Mouse (Mus musculus) inflammation-experienced regulatory T-cells, adult 6 months (primary cell): ENCODE measurements around the gene Cap1. TPM values are rescaled to one million over a fixed set of nuclear protein-coding genes. Genes with fewer than 3 reads are reported as not detected.

ENCODE experiments used
- ATAC-seq: one replicate; pipeline ENCODE4 v1.8.0; 2017
- polyA plus RNA-seq, 3 experiments: library from polyadenylated mRNA; unstranded; fragments of 100-300 nt; shearing (Covaris generic); gene quantifications; one replicate each; pipeline ENCODE4 v1.2.1; 2017

Cap1 gene
- polyA plus RNA-seq, 3 experiments from 2014 or later = 303 to 446 (median 377) TPM

DNA sequence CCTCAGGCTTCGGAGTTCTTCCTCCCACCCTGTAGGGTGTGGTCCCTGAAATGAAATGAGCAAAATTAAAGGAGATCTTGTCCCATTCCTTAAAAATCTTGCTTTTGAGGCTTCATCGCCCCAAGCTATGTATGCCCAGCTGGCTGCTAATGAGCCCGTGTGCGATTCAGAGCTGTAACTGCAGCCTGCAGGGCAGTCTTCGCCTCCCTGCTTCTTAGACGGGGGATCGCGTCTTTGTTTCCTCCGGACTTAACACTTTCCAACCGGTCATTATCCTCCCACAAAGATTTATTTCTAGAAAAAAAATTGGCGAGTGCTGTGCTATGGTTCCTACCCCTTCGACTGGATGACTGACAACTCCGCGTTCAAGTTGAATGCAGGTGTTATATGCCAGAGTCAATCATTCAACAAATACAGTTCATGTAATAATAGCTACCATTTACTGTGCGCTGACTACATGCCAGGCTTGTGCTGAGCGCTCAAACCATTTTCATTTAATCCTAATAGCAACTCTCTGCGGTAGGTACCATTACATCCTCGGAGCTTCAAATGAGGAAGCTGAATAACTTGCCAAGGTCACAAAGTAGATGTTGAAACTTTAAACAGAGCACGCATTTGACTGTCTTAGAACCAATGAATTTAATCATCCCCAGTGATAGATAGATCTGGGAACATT lies 861 bp upstream of the Cap1 start:
- no peak for ATAC-seq

DNA sequence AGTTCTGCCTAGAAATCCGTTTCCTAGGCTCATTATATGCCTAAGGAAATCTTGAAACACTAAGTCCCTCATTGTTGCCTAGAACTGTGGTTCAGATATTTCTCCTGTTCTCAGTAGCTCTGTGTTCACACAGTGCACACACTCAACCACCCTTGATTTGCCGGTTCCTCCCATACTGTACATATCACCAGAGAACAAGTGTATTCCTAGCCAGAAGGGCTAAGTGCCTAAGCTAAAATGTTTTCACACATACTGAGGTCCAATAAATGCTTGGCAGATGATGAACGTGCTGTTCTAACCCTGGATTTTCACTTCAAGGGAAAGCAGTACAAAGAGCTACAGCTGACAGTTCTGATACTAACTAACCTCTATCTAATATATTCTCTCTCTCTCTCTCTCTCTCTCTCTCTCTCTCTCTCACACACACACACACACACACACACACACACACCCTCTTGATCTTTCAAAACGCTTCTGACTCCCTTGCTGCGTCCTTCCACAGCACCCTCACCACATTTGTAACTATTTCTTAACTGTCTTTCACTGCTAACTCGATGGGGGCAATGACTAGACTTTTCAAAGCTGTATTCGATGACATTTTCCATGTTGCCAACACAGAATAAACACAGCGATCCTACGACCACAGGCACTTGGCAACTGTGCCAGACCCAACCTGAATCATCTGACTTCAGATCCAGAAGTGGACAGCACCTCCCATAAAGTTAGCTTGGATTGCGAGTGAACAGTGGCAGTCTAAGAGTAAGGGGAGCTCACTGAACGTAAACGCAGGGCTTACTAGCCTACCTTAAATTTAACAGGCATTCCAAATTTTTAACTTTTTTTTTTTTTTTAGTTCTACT lies 1.1 kb downstream of the Cap1 start:
- no peak for ATAC-seq

DNA sequence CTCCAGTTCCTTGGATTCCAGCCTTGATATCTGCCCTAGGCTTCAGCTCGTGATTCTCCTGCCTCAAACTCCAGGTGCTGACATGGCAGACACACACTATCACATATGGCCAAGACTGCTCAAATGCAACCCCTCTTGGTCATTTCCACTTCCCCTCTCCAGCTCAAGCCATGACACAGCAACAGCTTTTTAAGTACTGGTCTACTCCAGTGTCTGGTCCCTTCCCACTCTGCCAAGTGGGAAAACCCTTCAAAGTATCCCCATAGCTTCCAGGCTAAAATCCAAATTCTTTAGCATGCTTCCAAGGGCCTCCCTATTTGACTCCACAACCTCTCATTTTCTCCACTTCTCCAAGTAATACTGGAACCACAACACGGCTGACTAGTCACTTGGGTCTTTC lies 1.8 kb downstream of the Cap1 start:
- no peak for ATAC-seq

GRCm38 (mm10) chr4:122883294-122883693 lies 2.6 kb downstream of the Cap1 start:
- ATAC-seq = no peak

GRCm38 (mm10) chr4:122882544-122882943 lies 3.3 kb downstream of the Cap1 start:
- ATAC-seq = no peak

DNA sequence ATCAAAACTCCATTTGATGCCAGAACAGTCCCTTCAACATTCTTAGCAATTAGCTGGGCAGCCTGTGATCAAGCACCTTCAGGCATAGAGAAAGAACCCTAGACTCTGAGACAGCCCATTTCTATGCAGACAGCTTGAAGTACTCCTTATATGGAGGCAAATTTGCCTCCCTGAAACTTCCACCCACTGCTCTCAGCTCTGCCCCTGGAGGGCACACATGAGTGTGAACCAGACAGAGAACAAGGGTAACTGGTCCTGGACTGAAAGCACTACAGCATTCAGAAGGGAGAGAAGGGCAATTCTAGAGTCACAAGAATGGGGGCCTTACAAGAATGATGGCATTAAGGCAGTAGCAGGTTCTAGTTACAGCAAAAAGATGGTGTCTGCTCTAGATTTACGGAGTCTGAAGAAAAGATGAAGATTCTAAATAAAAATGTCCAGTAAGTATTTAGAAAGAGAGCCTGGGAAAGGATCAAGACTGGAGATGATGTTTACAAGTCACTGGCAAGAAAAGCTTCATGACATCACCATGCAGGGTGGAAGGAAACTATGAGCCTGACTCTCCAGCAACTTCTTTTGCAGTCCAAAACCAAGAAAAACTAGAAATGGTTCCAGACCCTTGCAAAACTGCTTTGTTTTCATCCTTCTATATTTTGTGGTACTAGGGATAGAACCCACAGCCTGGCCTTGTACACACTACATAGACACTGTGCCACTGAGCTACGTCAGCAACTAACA lies 7.4 kb downstream of the Cap1 start:
- peak; percentile 78 for ATAC-seq

GRCm38 (mm10) chr4:122873512-122873911 lies 12.3 kb downstream of the Cap1 start:
- ATAC-seq = no peak

DNA sequence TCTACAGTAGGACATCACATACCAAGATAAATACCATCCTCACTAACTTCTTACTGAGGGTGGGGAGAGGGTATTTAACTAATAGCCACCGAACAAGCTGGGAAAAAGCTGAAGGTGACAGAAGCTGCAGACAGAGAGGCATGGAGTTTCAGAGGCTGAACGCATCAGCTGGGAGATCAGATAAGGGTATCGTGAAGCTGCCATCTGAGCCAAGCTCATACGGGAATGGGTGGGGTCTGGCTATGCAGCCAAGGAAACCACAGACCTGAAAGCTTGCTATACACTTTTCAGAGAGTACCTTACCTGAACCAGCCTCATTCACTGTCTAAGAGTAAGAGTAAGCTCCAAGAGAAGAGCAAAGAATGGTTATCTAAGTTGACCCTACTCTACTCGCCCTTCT lies 12.9 kb downstream of the Cap1 start:
- peak; percentile 22 for ATAC-seq

DNA sequence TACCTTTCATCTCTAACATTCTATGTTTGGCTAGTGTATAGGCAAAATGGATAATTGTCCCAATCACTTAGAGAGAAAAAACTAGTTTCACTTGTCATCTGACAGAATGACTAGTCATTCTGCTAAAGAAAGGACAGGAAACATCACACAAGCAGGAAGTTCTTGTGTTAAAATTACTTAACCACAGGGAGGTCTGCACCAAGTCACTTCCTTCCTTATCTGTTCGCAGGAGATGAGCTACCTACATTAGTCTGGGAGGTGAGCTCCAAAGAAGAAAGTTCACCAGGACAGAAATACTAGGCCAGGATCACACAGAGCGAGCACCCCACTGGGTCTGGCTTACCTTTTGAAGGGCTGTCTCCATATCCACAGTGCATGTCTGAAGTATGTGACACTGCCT lies 13.9 kb downstream of the Cap1 start:
- peak; percentile 92 for ATAC-seq

- ATAC-seq = no peak
Observed at GRCm38 (mm10) chr4:122871269-122871668, 14.6 kb downstream of the Cap1 start.

- ATAC-seq = no peak
Observed at GRCm38 (mm10) chr4:122870741-122871140, 15.1 kb downstream of the Cap1 start.

DNA sequence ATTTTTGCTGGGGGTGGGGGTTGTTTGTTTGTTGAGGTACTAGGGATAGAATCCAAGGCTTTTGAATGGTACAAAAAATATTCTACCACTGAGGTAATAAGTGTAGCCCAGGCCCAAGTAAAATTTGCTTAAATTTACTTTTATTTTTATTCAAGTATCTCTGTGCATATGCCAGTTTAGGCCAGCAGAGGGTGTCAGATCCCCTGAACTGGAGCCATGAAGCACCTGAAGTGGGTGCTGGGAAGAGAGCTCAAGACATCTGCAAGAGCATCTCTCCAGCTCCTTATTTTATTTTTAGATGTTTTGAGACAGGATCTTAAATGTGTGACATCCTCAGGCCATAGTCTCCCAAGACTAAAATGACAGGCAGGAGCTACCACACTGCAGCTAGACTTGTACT lies 15.8 kb downstream of the Cap1 start:
- ATAC-seq = no peak

DNA sequence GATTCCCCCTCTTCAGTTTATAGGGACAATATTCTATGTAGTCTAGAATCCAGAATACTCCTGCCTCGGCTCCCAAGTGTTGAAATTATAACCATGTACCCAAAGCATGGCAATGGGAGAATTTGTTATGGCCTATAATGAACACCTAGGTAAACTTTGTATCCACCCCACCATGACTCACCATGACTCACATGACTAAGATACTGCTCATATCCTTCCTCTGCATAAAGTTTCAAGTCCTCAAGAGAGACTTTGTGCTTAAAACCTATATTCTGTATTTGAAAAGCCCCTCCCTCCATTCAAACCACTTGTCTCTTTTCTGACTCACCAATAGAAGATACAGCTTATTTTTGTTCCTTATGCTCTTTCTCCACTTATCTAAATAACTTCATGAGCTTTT lies 17.8 kb downstream of the Cap1 start:
- no peak for ATAC-seq

DNA sequence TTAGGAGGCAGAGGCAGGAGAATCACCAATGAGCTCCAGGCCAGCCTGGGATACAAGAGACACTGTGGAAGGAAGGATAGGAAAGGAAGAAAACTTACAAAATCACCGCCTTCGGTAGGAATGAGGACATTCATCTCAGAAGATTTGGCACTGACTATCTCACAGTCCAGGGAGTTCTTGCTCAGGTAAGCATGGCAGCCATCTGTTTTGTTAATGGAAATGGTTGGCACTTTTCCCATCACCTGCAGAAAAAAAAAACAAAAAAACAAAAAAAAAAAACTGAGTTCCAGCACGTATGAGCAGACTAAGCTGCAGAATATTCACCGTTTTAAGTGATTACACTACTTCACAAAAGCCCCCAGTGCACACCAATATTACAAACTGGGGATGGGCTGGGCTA lies 24.0 kb downstream of the Cap1 start:
- ATAC-seq = no peak

DNA sequence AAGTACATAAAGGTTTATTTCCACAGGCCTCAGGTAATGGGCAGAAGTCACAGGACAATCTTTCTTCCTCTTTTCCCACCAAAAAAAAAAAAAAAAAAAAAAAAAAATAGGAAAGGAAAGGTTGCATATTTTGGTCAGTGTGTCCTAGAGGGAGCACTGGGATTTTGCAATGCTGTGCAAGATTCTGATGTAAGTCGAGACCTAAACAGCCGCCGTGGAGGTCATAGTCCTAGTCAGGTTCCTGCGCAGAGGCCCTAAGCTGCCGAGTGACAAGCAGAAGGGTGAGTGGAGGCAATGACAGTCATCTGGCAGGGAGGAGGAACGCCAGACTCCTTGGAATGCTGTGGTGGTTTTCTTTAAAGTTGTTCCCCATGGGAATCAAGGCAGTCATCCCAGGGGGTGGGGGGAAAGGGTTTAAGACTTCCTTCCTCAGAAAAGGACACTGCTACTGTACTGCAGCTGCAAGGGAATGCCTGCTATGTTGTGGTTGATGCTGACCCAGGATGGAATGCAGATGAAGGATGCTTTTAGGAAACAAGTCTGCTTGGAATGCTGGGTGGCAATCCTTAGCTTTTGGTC lies 26.7 kb downstream of the Cap1 start:
- ATAC-seq = no peak

- no peak for ATAC-seq
Observed at GRCm38 (mm10) chr4:122857909-122858308, 27.9 kb downstream of the Cap1 start.

DNA sequence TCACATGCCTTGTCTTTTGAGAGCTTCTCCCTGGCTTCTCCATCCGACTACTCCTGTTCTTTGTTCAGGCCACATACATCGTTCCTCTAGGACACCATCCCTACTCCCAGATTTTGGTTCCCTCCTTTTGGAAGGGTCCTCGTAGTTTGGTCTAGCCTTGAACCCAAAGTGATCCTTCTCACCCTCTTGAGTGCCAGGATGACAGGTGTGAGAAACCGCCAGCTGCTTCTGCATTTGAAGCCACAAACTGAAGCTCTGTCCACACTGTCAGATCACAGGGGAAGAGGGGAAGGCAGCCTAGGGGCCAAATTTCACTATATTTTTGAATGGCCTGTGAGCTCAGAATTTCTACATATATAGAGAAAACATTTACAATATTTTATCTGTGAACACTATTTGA lies 31.1 kb downstream of the Cap1 start:
- no peak for ATAC-seq

DNA sequence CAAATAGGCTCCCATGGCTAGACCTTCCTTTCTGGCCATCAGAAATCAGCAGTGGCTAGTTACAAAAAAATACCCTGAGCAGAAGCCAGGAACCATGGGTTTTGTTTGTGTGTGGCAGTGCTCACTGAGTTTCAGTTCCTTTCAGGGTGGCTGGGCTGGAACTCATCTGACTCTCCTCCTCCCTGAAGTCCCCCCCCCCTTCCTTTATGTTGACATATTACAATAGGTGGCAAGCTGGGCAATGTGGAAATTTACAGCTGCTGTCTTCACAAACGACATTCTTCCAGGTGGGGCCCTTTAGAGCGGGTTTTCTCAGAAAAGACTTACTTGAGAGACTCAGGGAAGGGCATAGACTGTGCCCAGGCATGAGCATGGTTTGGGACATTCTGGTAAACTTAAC lies 32.2 kb downstream of the Cap1 start:
- no peak for ATAC-seq

- no peak for ATAC-seq
Observed at GRCm38 (mm10) chr4:122851535-122851934, 34.3 kb downstream of the Cap1 start.

GRCm38 (mm10) chr4:122848150-122848621 lies 37.7 kb downstream of the Cap1 start:
- peak; percentile 41 for ATAC-seq

DNA sequence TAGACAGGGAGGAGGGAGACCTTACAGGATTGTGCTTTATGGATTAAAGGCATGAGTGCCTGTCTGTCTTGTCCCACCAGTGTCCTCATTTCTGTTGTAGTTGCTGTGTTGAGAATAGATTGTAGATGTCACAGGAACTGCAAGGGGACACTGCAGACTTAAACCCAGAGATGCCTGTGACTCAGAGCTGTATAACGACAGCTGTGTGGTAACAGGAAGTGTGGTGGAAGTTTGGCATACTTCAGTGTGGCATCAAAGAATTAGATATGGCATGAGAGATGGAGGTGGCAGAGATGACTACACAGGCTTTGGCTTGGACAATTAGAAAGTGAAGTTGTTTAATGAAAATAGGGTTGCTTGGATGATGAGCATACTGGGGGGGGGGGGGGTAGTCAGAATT lies 47.4 kb downstream of the Cap1 start:
- peak; percentile 36 for ATAC-seq

DNA sequence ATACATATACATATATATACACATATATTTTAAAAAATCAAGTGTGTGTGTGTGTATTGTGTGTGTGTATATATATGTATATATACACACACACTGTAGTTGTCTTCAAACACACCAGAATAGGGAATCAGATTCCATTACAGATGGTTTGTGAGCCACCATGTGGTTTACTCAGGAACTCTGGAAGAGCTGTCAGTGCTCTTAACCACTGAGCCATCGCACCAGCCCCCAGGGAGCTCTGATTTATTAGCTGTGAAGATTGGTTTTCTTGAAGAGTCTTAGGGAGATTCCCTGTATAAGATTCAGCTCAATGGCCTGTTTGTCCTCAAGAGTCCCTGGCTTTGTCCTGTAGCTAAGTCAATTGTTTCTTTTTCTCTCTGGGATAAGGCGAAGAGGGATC lies 47.9 kb downstream of the Cap1 start:
- no peak for ATAC-seq

- ATAC-seq = no peak
Observed at GRCm38 (mm10) chr4:122837180-122837730, 48.6 kb downstream of the Cap1 start.
